Mouse (Mus musculus): ENCODE data around the gene Nin.
"Not testable (repeated sequence)": the region's sequence is repeated elsewhere in the genome, so short reads cannot be mapped to it uniquely, and the experiment has no call there.

Nin gene

DNA sequence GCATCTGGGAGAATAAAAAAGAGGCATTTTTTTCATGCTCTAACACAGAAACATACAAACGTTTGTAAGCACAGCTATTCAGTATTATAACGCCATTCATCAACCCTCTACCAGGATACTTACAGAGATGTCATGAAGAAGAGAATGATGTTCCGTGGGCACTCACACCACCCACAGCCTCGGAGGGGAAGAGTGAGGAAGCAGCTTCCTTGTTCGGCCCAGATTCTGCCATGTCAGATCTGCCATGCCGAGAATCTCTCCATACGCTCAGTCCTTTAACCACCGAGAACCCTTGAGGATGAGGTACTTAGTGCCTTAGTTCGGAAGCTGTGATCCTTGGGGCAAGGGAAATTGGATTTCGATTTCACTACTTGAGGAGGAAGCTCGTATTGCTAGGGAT lies at the start of gene Nin:
Nin (minus strand) TSS at position 367 of the 400 bp plus-strand sequence.
- DNase-seq (ENCODE audit: low read depth) = no peak

DNA sequence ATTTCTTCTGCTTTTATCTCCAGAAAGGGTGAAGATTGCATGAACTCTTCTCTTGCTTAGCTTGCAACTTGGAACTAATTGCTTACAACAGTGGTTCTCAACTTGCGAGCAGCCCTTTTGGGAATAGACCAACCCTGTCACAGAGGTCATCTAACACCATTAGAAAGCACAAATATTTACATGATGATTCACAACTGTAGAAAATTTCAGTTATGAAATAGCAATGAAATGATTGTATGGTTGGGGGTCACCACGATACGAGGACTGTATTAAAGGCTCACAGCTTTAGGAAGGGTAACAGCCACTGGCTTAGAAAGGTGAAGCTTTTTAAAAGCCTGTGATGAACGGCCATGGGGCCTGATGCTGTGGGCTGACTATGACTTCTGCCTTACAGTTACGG lies 47.5 kb upstream of the Nin start:
- no peak for DNase-seq (ENCODE audit: low read depth)

DNA sequence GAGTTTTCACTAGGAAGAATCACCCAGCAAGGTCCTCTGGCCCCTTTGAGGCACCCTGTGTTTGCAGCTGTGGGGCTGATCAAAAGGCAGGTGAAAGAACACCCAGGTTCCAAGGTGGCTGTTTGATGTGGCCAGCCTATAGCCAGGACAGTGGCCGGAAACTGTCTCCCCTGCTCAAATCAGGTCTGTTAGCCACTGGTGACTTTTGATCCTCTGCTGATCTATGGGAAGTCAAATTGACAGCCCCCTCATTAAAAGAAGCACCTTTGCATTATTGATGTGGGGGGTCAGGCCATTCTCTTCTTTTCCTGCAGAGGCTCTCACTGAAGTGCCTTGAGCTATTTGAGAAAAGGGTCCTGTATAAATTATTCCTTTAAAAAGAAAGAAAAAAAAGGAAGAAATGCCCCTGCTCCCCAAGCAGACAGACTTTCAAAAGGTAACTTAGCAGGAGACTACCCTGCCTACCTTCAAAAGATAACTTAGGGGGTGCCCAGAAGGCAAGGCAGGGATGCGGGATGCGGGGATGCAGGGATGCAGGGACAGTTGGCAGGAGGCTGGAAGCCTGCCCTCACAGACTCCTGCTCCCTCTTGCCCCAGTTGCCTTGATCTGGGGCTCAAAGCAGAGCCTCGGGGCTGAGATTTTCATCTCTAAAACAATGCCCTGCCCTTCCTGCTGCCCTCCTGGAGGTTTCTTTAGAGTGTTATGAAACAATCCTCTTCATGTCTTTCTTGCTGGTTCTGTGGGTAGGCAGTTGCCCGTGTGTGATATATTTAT lies 44.0 kb upstream of the Nin start:
- peak; percentile 33 for DNase-seq (ENCODE audit: low read depth)

DNA sequence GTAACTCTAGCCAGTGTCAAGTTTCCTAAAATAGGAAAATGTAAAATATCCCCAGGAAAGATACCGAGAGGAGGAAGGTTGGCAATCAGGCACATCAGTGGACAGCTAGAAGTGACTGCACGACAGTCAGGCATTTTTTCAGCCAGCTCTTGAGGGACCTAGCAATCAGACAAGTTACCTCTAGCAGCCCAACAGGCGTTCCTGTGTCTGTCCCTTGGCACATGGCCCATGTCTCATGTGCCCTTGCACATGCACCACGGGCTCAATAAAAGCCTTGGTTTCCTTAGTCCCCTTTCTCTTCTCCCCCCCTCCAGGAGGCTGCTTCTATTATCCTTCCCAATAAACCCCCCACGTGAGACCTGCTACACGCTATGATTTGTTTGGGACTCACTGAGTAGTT lies 42.7 kb upstream of the Nin start:
- no peak for DNase-seq (ENCODE audit: low read depth)

DNA sequence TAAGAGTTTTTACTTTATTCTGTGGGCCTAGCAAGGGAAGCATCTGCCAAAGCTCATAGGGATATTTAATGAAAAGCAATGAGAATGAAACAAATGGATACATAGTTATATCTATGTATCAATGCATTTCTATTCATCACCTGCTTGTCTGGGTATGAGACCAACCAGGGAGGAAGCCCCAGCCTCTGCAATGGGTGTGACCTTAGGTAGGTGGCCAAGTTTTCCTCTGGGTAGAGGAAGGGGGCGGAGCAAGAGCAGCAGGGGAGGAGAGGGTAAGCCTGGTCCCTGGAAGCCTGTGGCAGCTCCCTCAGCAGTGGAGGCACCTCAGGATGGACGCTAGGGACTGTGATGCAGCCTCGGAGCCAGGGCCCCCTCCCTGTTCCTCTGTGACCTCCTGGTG lies 40.3 kb upstream of the Nin start, which contains the start of gene Abhd12b:
Abhd12b (plus strand) TSS at position 301 of the 400 bp plus-strand sequence.
- DNase-seq (ENCODE audit: low read depth) = no peak

DNA sequence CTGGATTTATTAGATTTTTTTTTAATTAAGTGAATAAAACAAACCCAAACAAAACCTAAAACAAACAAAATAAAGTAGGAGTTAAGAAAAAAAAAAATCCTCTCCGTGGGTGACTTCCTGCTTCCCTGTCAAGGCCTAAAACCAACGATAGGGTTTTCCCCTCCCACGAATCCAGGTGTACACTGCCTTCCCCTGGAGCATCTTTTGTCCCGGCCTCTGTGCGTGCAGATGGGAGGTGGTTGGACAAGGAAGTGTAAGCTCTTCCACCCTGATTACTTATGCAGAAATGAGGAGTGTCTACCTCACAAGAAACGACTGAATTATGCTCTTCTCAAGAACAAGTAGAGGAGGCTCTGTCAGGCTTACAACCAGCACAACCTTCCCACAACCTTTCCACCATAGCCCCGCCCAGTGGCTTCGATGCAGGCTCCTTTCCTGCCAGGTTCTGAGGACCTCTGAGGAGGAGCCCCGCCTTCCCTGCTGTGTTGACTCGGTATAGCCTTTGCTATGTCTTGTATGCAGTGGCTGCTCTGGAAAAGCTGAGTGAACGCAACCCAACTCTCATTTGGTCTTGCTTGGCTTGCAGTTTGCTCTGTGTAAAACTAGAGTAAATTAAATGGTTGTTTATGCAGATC lies 35.2 kb upstream of the Nin start:
- DNase-seq (ENCODE audit: low read depth) = peak; percentile 57

DNA sequence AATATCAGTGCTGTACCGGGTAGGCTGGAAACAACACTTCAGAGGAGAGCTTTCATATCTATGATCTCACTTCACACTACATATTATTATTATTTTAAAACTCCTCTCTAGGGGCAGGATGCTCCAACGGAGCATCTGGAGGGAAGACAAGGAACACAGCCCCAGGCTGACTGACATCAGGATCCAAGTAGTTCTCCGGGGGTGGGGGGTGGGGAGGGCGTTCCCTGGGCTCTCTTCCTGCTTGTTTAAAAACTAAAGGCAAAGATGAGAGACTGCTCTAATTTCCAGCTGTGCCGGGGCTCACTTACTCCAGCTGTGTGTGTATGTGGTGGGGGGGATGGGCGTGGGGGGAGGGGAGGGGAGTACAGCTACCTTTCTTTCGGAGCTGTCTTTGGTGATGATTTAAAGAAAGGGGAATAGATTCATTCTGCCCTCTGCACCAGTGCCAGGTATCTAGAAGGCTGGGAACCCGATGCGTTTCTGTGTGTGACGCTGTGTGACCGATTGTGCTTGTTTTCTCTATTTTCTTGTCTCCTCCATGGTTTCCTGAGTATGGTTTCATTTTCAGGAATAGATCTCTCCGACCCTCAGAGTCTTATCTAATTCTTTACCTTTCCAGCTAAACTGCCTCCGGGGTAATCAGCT lies 34.6 kb upstream of the Nin start:
- peak; percentile 39 for DNase-seq (ENCODE audit: low read depth)

DNA sequence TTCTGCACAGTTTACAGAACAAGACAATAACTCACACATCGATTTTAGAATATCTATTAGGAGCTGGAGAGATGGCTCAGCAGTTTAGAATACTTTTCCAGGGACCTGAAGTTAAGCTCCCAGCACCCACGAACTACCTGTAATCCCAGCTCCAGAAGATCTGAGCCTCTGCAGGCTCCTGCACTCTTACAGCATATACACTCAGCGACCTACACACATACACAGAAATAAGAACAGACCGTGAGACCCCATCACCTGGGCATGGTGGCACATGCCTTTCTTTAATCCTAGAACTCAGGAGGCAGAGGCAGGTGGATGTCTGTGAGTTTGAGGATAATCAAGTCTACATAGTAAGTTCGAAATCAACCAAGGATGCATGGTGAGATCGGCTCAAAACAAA lies 32.1 kb upstream of the Nin start:
- no peak for DNase-seq (ENCODE audit: low read depth)

DNA sequence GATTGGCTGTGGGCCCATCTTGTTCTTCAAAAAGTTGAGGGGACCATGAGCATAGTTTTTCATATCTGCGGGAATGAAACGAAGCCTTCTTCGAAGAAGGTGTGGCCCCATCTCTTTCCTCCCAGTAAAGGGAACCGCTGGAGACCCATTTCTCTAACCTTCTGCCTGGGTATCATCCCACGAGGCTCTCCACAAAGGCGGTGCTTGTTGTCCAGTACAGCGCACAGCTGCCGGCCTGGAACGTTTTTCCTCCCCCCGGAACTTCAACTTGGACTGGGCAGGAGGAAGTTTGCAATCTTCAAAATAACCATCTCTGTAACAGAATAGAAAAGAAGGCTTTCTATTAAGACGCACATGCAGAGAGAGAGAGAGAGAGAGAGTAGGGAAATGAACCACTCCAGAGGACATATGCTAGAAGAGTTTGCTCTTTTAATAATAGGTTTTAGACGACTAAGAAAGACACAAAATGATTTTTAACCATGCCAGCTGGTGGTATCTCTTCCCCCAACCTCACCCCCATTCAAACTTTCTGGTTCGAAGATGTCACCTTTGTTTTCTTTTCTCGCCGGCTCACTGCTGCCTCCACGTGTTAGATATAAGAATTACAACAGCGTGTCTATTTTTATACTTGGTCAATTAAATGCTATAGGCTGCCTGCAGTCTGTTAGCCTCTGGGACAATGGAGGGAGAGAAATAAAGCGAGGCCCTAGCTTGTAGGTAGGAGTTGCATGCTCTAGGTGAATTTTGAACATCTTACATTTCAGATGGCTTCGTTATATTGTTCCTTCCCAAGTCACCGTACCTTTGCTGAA lies 31.3 kb upstream of the Nin start:
- DNase-seq (ENCODE audit: low read depth) = peak; percentile 88

DNA sequence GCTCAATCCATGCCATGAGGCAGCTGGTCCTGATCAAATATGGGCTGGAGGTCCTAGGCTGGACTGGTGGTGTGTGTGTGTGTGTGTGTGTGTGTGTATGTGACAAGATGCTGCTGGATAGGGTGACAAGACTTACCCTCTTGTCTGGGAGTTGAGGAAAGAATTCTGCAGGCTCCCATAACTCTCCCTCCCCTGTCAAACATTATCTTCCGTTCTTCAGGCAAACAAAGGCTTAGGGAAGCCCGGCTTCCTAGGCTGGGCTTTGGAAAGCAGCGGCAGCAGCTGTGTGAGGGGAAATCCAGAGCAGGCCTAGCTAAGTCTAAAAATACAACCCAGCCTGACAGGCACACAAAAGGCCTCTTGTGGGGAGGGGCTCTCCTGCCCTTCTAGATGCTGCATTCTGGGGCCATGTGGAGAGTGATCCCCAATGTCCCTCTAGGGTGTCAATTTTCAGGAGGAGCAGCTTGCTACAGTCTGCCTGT lies 30.6 kb upstream of the Nin start:
- DNase-seq (ENCODE audit: low read depth) = not testable (repeated sequence)

DNA sequence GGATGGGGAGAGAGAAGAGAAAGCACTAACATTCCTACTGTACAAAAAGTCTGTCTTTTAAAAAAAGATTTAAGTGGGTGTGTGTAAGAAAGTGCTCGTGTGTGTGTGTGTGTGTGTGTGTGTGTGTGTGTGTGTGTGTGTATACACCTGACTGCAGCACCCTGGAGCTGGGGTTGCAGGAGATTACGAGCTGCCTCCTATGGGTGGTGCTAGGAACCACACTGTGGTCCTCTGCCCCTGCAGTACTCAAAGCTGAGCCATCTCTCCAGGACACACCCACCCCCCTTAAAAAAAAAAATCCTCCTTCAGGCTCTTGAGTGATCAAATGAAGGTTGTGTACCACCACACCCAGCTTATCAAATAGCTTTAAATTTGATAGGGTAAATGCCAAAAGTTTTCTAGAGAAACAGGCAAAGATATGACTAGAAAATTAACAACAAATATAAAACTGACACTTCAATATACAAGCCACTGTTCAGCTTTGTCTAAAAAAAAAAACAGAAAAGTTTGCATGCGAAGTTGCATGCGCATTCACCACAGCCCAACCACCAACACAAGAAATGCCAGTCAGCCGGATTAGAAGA lies 27.6 kb upstream of the Nin start:
- no peak for DNase-seq (ENCODE audit: low read depth)

DNA sequence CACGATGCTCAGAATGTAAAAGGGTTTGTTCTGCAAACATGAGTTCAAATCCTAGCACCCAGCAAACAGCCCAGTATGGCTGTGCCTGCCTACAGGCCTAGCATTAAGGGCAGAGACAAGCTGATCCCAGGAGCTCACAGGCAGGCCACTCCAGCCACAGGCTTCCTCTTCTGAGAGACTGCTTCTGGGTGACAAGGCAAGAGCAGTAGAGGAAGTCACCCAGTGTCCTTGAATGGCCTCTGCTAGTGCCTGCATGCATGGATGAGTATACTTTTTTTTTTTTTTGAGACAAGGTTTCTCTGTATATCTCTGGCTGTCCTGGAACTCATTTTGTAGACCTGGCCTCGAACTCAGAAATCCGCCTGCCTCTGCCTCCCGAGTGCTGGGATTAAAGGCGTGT lies 27.0 kb upstream of the Nin start:
- DNase-seq (ENCODE audit: low read depth) = no peak

DNA sequence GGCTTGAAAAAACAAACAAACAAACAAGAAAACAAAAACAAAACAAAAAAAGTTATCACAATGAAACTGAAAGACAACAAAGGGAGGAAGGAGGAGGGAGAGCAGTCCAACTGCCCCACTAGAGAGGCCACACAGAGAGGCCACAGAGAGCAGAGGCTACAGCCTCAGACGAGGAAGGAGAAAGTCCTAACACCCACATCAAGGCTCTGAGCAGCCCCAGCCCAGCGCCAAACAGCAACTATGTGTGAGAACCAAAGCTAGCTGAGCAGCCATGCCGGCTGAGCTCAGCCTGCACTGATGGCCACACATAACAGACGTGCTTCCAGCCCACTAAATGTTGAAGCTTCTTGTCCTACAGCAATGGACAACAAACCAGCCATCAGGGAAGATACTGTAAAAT lies 26.4 kb upstream of the Nin start:
- no peak for DNase-seq (ENCODE audit: low read depth)

DNA sequence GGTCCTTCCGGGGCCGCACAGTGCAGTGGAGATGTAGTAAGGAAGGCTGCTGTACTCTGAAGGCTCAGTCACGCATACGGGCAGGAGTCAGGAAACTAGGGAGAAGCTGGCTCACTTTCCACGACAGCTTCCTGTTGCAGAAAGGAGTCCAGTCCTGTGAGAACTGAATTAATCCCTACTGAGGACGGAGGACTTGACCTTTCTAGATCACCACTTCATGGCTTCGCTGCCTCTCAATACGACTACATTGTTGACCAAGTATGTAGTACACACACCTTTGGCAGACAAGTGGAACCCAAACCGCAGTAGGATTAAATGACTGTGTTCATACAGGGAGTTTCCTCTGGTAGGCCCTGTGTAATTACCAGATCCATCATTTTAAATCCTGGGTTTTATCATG lies 24.1 kb upstream of the Nin start:
- peak; percentile 29 for DNase-seq (ENCODE audit: low read depth)

DNA sequence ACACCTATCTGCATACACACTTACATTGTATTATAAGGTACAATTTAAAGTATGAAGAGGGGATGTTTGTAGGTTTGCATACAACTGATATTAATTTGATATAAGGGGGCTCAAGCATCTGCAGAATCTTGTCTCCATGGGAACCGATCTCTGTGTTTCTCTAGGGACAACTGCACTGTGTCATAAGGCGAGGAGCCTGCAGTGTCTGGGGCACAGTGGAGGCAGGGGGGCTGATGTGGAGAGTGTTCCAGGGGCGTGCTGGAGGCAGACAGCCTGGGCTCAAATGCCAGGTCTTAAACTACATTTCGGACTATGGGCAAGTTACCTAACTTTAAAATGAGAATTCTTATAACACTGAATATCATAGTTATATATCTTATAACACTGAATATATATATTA lies 23.6 kb upstream of the Nin start:
- DNase-seq (ENCODE audit: low read depth) = peak; percentile 42

DNA sequence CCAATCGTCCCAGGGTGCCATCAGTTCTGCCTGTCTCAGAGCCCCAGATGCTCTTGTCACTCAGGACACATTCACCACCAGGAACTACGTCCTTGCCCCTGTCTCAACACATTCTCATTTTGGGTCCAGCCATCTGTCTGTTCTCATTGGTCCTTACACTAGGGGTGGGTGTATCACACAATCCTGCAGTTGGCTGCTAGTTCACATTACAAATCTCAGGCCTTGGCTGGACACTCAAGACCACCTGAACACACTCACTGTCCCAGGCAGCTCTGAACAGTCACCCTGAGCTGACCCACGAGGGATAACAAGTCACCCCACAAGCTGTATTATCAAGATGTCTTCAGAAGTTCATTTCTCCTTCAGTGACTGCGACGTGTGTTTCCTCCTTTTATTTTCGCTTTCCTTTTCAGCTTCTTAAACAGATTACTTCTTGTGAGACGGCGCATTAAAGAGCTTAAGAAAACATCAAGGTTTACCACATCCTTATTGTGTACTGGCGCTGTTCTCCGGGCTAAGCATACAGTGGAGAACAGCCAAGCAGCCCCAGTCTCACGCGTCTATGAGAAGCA lies 22.8 kb upstream of the Nin start:
- peak; percentile 92 for DNase-seq (ENCODE audit: low read depth)

DNA sequence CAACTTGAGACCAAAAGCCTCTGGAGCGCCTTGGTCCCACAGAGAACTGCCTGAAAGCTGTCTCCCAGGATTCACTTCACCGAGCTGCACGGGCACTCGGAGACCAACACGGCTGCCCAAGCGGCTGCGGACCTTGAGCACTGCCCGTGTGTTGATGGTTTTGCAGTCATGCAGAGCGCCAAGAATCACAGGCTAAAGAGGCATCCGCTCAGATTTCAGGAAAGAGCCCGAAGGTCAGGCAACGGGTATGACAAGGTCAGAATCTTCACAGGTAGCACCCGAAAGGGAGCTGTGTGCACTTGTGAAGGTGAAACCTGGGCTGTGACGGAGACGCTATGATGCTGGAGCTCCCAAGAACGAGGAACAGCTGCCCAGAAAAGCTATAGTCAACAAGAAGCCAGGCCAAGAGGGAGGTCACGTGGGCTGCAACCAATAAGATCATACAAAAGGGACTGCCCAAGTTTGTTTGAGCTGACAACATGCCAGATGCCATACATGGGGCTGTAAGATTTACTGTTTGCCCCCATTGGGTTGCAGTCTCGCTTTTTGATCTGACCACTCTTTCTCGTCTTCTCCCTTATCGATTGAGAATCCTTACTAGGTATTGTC lies 21.2 kb upstream of the Nin start:
- no peak for DNase-seq (ENCODE audit: low read depth)

DNA sequence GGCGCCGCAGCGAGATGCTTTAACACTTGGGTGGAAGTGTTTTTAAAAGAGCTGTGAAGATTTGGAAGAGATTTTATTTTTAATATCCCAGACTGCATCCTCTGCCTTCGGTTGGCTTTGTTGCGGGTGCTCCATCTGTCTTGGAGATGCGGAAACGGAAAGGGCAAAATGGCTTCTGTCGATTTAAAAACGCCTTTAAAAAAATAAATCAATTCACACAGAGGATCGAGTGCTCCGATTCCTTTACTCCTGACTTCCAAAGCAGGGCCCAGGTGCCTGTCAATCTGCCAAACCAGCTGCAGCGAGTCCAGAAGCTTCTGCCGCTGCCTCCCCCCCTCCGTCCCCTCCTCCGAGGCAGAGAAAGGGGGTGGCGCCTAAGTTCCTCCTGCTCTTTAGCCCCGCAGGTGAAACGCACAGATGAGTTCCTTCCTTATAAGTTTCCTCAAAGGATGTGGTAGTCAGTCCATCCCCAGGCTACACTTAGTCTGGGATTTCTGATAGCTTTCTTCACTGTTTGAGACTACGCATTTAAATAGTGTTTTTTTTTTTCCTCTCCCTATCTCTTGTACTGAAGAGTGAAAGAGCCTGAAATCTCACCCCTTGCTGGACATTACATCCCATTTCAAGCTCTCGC lies 17.6 kb upstream of the Nin start:
- DNase-seq (ENCODE audit: low read depth) = no peak

DNA sequence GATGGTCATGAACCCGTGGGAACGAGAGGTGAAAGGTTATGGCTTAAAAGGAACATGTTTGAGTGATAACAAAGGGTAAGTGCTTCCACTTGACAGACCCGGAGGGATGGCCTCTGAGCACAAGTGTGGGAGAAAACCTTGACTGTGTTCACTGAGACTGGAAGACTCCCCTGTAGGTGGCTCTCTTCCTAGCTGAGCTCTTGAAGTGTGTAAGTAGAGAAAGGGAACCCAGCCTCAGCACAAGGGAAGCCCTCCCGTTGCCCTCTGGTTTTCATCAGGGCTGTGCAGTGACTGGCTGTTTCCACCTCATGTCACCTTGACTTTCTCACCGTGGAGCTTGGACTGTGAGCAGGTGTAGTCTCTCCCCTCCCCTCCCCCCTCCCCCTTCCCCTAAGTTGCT lies 15.6 kb upstream of the Nin start:
- DNase-seq (ENCODE audit: low read depth) = peak; percentile 71

DNA sequence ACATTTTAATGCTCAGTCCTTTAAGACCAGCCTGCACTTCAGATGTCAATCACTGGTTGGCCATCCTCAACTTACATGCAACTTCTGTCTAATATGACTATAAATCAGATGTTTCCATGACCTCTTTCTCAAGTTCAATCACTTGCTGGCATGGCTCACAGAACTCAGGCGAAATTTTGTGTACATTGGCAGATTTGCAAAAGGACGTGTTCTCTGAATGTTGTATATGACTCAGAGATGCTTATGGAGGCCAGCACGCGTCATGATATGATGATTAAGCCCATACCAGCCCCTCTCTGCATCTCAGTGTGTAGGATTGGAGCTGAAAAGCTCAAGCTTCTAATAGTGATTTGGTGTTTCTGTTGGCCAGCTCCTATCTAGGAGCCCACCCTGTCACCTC lies 13.1 kb upstream of the Nin start:
- DNase-seq (ENCODE audit: low read depth) = no peak

DNA sequence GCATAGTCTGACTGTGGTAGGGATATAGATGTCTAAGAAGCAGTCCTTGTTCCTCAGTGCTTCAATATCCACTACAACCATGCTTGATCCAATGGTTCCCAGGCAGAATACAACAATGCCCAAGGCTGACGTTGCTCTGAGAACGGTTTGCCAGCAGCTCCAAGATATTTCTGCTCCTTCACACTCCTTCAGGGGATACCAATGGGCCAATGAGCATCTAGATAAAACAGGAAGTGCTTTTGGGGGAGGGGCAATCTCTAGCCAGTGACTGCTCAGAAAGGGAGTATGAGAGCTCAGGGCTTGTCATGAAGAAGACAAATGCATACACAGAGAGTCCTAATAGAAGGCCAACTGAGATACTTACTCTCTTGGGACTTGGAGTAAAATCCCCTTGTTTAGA lies 6.0 kb upstream of the Nin start:
- no peak for DNase-seq (ENCODE audit: low read depth)
